Mouse (Mus musculus): ENCODE results near the gene Tet1.
A peak's percentile ranks its signal among the peaks of the same experiment; 100 is the strongest.
"Not testable (repeated sequence)": the region's sequence is repeated elsewhere in the genome, so short reads cannot be mapped to it uniquely, and the experiment has no call there.

Gene Tet1

DNA sequence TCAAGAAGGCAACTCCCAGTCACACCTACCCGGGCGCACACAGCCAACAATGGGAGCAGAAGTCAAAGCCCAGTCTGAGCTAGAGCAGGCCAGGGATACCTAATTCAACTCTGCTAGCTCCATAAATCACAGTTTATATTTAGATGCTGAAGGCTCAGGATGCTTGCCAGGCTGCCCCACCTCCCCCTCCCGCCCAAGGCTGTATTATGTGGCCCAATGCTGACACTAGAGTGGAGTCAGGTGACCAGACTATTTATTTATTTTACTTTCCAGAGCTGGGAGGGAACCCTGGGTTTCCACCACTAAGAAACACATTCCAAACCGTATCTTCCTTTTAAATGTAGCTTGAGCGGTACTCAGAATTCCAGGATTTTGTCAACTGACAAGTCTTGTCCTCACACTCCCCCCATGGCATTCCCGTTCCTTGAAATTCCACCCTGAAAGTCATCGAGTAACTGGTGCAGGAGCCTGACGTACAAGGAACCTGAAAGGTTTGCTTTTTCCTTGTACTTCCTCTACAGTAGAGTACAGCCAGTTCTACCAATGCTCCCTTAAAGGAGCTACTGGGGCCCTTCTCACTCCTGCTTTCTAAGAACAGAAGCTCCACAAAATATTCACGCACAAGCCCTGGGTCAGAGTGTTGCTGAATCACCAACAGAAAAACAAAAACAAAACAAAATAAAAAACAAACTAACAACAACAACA, 64.9 kb downstream of the Tet1 start:
- DNase-seq, result peak; percentile 74

DNA sequence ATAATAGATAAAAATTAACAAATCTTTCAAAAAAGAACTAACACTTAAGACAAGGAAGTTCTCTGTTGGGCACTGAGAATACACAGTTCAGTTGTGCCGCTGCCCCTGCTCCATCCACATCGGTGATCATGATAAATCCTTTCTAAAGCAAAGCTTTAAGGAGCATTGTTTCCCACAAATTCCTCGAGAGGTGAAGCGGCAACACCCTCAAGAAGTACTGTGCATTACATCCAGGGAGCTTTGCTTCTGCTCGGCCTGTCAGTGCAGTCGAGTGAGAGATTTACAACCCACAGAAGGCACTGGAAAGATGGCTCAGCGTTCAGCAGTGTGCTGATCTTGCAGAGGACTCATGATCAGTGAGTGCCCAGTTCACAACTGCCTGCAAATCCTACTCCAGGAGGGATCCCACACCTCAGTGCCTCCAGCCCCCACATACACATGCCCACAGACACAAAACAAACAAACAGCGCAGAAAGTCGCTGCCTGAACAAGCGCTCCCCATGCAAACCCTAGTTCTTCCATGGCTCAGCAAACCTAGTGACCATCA, 66.8 kb downstream of the Tet1 start:
- DNase-seq, result no peak

DNA sequence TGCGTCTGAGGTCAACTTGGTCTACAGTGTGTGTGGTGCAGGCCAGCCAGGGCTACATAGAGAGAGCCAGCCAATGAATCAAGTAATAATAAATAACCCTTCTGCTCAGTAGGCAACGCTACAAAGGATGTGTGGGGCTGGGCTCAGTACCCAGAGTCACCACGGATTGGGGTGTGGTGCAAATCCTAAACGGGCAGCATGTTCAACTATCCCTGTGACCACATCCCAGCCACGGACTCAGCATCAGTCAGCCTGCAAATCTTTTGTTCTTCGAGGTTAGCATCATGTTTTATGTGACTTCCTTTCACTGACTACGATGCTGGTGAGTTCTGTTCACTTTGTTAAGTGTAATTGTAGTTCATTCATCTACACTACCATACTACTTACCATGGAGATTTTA, 68.1 kb downstream of the Tet1 start:
- DNase-seq, result no peak

DNA sequence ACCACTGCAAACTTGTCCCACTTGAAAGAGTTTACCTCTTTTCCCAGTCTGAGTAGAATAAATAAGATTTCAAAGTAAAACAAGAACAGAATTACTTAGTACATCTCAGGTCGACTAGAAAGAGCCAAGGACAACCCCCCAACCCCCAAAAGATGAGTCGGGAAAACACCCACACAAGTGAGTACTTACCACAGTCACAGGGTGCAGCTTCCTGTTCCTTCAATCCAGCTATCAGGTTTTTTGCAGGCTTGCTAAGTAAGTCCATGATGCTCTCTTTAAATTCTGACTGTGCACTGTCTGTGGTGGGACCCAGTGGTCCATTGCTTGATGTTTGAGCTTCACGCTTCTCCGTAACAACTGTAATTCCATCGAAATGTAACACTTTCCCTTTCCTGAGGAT, 70.8 kb downstream of the Tet1 start:
- no peak for DNase-seq

DNA sequence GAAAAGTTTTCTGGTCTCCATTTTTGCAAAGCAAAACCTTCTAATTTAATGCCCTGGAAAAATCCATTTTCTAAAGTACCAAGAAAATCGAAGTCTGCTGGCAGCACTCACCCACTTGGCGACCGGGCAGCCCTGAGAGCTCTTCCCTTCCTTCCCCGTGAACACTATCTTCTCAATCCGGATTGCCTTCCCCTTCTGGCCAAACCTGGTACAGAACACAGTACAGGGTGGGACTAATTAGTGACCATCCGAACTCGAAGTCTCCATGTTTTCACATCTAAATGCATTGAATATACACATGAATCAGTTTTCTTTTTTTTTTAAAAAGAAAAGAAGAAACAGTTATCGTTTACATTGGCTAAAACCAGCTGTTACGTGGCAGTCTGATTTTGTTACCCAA, 76.0 kb downstream of the Tet1 start:
- DNase-seq, result no peak

DNA sequence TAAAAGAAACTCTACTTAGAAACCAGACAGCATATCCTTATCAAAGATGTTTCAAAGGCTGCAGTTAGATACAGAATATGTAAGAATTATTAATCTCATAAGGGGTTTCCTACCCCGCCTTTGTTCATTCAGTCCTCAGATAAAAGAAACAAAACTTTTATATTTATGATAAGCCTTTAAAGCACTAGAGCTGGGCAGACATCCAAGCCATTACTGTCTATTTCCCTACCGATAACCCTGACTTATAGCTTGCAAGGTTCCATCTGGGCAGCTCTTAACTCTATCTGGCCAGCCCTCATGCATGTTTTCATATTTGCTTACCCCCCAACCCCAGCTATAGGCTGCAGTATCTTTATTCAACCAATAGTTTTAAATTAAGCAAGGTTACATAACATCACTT, 77.2 kb downstream of the Tet1 start:
- DNase-seq, result no peak

DNA sequence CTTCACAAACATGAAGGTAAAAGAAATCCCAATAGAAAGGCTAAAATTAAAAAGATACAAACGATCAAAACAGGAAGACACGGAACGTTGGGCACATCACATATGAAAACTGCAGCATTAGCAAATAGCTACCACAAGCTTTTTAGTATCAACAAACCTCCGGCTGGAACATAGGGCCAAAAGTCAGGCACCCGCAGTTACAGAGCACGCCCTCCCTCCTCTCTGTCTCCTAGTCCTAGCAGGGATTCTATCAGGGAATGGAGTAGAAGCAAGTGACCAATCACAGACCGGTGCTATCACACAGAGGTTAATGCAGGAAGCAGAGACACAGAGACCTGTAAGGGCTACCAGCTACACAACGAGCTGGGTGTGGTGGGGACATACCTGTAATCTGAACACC, 84.3 kb downstream of the Tet1 start:
- DNase-seq, result peak; percentile 77

DNA sequence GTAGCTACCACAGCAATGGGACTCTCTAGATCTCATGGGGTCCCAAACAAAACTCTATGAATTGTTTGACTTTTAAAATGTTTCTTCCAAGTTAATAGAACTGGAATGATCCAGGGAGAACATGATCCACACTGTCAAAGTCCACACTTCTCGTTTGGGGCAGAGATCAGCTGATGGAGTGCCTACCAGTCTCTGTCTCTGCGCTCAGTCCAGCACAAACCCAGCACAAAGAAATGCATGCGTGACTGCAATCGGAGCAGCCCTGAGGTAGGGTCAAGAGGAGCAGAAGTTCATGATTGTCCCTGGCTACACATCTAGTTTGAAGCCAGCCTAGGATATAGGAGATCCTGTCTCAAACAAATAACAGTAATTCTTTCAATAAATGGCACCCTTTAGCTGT, 85.4 kb downstream of the Tet1 start:
- DNase-seq, result peak; percentile 57

DNA sequence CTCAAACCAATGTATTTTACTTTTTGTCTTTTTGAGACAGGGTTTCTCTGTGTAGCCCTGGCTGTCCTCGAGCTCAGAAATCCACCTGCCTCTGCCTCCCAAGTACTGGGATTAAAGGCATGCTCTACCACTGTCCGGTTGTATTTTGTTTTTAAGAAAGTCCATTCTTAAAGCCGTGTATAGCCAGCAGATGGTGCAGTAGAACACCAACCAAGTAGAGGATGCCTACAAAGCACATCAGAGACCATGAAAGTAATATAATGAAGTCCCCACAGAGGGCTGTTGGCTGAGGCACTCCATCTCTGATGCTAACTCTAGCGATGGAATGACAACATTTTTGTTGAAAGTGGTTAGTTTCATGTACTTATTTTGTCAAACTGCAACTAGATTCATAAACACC, 98.8 kb downstream of the Tet1 start:
- peak; percentile 33 for DNase-seq

DNA sequence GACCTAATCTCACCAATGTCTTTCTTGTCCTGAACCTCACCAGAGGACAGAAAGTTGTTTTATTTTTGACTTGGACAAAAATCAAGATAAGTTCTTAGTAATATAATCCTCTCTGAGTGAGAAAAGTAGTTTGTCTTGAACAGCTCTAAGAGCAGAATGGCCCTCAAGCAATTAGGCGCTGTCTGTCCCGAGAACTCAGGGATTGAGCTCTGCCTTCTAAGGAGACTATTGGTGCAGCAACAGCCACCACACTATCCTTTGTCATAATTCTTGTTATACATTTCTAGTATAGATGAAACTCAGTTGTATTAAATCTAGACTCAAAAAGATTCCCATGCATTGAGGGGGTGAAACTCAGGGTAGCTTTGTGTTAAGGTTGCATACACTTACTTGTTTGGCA, 100.0 kb downstream of the Tet1 start:
- DNase-seq, result no peak

DNA sequence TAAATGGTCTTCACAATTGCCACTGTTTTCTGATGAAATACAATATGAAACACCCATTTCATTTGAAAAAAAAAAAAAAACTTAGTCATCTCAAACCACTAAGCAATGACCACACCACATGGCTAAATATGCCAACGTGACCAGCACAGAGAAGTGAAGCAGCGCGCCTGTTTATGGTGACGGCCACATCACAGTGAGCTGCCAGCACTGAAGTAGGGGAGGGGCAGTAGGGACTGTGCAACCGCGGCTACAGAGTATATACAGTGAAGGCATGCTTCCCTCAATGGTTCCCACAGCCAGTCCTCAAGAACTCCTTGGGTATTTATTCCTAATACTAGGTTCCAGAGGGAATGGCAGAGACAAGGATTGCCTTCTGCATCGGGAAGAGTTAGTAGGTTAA, 100.5 kb downstream of the Tet1 start:
- DNase-seq, result no peak

DNA sequence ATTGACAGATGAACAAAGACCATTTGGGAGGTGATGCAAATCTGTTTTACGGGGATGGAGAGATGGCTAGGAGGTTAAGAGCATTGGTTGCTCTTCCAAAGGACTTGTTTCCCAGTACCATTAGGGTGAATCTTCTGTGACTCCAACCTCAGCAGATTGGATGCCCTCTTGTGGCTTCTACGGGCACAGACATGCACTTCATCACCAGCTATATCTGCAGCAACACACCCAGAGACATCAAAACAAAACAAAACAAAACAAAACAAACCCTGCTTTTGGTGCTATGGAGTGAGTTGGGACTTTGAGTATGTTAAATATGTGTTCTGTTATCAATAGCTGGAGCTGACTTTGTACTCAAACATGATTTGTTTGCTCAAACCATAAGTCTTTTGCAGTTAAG, 104.7 kb downstream of the Tet1 start:
- no peak for DNase-seq

DNA sequence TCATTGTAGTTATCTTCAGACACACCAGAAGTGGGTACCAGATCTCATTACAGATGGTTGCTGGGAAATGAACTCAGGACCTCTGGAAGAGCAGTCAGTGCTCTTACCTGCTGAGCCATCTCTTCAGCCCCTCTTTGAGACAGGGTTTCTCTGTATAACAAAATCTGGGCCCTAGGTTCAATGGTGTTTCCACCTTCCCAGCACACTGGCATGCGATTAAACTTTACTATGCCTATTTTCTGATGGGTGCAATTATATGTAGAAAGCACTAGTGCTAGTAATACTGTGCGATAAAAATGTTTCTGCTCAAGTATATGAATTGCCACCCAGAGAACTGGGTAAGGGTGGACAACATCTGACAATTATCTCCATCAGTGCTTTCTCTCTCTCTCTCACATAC, 105.5 kb downstream of the Tet1 start:
- DNase-seq, result no peak

DNA sequence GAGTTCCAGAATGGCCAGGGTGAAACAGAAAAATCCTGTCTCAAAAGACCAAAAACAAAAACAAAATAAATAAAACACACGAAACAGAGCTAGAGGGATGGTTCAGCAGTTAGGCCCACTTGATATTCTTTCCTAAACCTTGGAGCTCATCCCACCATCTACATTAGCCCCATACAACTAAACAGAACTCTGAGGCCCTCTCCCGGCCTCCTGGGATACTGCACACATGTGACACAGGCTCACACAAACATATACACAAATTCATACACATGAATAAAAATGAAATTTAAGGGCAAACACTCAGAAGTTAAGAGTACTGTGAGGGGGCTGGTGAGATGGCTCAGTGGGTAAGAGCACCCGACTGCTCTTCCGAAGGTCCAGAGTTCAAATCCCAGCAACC, 114.6 kb downstream of the Tet1 start:
- no peak for DNase-seq

DNA sequence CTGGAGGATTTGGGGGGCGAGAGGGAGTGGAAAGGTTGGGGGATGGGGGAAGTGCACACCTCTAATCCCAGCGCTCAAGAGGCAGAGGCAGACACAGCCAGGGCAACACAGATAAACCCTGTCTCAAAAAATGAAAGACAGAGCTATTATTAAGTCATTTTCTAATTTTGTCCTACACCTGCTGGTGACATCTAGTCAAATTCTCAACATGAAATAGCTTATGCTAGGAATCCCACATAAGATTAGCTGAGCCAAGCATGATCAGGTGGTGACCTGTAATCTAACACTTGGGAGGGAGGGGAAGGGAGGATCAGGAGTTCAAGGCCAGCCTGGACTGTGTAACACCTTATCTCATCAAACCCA, 115.7 kb downstream of the Tet1 start:
- DNase-seq, result no peak

DNA sequence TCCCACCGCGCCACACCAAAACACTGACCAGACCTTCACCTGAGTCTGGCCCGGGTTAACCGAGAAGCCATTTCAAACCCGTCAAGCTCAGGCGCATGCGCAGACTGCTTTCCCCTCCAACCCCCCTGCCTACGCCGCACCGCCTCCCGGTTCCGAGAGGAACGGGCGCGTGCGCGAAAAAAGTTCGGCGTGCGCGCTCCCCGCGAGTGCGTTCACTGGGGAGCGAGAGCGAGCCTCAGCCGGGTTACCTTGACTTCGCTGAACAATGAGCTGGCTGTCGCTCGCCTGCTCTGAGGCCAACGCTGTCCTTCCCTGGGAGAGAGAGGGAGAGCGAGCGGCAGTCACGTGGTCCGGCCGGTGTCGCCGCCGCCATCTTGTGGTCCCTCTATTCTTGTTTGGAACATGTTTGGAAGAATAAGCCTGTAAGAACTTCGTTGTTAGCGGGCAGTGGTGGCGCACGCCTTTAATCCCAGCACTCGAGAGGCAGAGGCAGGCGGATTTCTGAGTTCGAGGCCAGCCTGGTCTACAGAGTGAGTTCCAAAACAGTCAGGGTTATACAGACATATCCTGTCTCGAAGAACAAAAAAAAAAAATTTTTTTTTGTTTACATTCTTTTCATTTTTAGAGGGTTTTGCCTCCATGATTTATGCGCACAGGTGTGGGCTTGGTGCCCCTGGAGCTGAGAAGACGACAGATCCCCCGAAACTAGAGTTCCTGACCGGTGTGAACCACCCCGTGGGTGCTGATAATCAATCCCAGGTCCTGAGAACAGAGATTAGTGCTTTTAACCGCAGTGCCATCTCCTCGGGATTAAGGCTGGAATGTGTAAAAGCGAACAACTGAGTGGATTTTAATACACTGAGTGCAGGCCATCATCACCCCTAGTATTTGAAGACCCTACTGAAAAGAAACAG, 116.4 kb downstream of the Tet1 start, which contains the start of gene Ccar1:
TSS of gene Ccar1 (minus strand) at position 110 of the 914 bp plus-strand sequence.
- peak; percentile 99 for DNase-seq

DNA sequence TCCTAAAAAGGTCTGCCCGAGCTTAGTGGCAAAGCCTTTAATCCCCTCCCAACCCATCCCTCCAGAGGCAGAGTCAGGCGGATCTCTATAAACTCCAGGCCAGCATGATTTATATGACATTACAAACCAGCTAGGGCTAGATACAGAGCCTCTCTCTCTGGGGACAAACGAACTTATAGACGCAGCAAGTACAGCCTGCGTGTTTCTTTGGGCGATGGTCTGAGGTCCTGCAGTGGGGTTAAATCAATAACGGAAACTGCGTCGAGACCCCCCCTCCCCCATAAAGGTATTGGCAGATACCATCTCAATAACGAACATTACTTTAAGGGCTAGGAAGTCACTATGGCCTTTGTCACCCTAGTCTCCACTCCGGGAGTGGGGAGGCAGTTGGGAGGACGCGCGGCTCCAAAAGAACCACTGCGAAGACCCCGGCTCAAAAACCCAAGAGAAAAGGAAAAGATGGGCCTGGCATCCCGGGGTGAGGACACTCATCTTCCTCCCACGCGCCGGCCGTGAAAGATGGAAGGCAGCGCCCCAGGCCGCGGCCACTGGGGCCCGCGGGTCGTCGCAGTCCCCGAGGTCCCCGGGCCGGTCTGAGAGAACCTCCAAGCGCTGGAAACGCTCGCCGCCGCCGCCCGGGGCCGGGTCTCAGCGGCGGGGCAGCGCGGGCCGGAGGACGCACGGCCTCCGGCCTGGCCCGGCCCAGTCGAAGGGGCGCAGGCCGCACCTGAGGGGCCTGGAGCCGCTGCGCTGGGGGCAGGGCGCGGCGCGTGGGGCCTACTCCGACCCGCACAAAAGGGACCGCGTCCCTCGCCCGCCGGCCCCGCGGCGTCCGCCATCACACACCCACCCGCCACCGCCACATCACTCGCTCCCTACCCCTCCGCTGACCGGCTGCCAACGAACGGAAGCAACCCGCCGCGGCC, 117.3 kb downstream of the Tet1 start:
- no peak for DNase-seq

DNA sequence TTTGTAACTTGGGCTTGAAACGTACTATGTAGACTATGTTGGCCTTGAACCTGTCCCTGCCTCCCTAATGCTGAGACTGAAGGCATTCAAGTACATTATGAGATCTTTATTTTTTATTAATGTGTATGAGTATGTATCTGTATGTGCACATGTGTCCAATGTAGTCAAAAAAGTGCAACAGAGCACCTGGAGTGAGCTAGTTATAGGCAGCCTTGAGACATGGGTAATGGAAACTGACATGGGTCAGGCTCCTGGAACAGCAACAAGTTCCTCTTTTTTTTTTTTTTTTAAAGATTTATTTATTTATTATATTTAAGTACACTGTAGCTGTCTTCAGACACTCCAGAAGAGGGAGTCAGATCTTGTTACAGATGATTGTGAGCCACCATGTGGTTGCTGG, 127.0 kb downstream of the Tet1 start:
- DNase-seq, result not testable (repeated sequence)

Data from kidney, adult 9 months (tissue).